Mouse (Mus musculus): ENCODE data around the gene Fa2h.
"Not testable (repeated sequence)": the region's sequence is repeated elsewhere in the genome, so short reads cannot be mapped to it uniquely, and the experiment has no call there.

The Fa2h gene

DNA sequence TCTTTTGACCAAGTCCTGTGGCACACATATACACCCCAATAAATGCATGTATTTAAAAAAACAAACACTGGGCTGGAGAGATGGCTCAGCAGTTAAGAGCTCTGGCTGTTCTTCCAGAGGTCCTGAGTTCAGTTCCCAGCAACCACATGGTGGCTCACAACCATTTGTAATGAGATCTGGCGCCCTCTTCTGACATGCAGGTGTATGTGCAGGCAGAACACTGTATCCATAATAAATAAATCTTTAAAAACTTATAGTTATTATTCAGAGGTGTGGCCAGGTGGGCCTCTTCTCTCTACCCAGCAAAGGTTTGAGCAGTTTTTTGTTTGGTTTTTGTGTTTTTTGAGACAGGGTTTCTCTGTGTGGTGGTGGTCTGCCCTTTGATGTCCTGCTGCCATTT, 34.7 kb downstream of the Fa2h start:
- no peak for DNase-seq (ENCODE audit: low spot score in 2 of 2)

DNA sequence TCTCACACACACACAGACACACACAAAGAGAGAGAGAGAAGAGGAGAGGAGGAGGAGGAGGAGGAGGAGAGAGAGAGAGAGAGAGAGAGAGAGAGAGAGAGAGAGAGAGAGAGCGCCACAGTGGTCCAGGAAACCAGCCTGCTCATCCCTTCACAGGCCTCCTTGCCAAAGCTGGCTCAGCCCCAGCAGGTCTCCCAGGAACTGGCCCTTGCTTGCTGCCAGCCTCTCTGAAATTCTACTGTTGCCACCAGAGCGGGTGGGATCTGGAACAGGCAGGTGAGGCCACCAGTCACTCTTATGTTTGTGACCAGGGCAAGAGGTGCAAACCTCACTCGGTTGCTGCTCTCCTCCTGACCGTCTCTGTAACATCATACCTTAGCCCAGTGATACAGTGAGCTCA, 36.2 kb downstream of the Fa2h start:
- DNase-seq (ENCODE audit: low spot score in 2 of 2), result no peak

DNA sequence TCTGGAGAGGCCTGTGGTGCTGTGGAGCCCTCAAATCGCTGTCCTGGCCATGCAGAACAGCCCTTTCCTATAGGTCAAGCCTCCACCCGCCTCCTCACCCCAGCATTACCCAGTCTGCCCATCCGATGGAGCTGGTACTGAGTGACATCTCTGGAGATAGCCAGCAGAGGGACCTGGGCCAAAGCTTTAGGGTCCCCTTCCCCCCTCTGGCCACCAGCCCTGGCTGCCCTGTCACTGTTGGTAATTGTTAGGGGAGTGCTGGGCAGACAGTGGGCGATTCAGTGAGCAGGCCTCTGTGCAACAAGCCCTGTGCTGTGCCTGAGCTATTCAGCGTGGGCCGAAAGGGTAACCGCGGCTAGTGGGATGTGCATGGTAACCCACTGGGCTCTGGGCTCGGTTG, 40.1 kb downstream of the Fa2h start:
- no peak for DNase-seq (ENCODE audit: low spot score in 2 of 2)

DNA sequence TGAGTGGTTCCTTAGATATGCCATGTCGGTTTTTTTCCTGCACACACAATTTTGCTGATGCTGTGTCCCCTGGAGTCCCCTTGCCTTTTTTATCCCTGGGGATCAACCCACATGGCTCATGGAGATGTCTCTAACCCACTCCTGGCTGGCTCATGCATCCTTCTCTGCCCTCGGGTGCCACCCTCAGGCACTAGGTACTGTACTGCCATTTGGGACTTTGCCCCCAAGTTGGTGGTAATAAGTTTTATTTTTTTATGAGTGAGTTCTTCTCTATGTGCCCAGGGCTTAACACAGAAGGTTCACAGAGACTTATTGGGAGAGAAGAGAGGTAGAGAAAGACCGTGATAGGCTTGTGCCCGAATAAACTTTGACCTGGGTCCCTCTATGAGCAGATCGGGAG, 41.3 kb downstream of the Fa2h start:
- no peak for DNase-seq (ENCODE audit: low spot score in 2 of 2)

DNA sequence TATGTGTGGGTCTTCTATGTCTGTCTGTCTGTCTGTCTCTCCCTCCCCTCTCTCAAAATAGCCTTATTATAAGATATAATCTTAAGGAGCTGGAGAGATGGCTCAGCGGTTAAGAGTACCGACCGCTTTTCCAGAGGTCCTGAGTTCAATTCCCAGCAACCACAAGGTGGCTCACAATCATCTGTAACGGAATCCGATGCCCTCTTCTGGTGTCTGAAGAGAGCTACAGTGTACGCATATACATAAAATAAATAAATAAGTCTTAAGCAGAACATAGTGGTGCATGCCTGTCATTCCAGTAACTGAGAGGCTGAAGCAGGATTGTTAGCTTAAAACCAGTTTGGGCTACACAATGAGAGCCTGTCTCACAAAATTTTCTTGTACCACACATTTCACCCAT, 43.0 kb downstream of the Fa2h start:
- DNase-seq (ENCODE audit: low spot score in 2 of 2), result no peak

DNA sequence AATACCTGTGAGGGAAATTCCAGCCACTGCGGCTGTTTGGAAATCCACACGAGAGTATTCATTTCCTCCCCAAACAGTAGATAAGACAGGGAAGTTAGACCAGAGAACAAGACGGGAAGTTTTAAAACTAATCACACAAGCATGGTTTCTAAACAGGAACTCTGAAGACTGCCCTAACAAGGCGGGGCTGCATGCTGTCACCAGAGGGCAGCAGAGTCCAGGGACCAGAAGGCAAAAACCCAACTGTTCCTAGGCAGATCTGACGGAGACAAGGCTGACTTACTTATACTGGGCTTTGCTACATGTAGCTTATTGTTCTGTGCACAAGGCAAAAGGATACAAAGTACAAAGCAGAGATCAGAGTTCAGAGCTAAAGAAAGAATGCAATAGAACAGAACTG, 50.4 kb downstream of the Fa2h start:
- DNase-seq (ENCODE audit: low spot score in 2 of 2), result peak; percentile 69 to 73

DNA sequence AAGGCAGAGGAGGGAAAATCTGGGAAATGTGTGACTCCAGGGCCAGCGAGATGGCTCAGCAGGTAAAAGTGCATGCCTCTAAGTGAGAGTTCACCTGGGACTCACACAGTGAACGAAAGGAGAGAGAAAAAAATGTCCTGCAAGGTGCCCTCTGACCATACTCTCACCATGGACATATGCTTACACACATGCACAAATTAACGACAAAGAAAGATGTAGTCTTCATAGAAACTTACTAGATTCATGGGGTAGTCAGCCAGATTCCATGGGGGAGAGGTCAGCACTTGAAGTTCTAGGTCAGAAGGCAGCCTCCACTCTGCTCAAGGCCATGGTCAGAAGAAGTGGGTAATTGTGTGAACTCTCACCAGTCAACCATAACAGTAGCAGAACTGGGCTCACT, 53.4 kb downstream of the Fa2h start:
- DNase-seq (ENCODE audit: low spot score in 2 of 2), result no peak

DNA sequence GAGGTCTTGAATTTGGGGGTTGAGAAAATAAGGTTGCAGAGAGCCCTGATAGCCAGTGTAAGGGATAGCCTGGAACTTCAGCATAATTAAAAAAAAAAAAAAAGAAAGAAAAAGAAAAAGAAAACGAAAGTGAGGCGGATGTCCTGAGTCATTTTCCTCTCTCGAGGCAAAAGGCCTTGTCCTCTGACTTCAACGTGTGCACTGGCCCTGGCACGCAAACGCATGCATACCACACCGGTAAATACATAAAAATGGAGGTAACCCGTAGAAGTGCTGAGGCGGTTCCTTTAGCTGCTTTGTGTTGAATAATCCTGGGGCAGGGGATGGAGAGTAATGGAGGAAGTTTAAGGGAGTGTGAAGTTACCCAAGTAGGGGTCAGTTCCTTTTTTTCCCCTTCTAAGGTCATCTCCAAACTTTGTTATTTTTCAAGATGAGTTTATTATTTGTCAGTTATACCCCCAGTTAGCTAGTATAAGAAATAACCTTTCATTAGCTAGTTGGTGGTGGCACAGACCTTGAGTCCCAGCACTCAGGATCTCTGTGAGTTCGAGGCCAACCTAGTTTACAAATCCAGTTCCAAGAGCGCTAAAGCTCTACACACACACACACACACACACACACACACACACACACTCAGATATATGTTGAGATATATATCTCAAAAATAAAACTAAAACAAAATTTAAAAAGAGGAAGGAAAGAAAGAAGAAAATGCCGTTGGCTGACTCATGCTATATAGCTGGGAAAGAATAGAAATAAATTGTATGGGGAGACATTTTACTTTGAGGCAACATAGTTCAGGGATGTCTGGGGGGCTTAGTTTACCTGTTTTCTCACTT, 55.0 kb downstream of the Fa2h start:
- no peak for DNase-seq (ENCODE audit: low spot score in 2 of 2)

DNA sequence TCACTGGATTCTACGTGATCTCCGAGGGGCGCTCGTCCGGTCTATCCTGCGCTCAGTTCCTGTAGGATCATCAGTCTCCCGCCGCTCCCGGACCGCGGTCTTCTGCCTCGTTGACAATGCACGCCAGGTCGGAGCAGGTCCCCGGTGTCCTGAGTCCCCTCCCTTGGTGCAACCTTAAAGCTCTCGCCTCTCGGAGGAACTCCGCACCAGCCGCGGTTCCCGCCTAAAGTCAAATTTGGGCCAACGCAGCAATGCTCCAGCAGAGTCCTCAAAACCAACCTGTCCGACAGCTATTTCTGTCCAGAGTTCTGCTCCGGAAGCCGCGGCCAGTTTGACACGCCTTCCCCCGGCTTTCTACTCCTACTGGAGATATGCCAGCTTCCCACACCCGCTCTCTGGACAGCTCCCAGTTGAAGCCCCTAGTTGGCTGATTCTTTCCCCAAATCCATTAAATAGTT, 55.7 kb downstream of the Fa2h start, which contains the start of gene Mlkl:
Gene Mlkl, minus strand, starts transcription at position 288 of the 458 bp plus-strand sequence.
- DNase-seq (ENCODE audit: low spot score in 2 of 2), result no peak

DNA sequence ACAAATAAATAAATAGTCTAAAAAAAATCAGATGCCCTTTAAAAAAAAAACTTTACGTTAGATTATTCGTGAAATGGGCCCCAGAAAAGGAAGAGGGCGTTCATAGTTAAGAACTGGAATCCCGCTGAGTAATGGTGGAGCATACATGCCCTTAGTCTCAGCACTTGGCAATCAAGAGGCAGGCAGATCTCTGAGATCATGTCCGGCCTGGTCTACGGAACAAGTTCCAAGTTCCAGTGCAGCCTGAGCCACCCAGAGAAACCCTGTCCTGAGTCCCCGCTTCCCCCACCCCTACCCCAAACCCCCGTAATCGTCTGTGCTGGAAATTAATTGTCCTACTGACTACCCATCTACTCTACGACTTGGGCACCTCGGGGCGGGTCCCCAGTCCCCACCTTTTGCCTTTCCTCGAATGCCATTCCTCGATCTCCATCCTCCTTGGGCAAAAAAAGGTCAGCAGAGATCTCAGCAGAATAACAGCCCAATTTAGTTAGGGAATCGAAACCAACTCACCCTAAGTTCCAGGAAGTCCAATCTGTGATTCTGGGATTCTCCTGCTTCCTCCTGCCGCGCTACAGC, 56.2 kb downstream of the Fa2h start:
- DNase-seq (ENCODE audit: low spot score in 2 of 2), result no peak

DNA sequence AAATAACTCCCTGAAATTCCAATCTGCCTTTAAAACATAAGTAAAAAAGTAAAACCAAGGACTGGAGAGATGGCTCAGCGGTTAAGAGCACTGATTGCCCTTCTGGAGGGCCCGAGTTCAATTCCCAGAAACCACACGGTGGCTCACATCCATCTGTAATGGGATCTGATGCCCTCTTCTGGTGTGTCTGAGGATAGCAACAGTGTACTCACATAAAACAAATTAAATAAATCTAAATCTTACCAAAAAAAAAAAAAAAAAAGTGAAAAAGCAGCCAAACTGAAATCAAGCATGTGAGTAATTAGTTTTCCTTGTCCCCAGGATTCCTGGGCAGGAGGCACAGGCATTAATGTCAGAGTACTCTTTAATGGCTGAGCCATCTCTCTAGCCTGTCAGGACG, 56.9 kb downstream of the Fa2h start:
- no peak for DNase-seq (ENCODE audit: low spot score in 2 of 2)

DNA sequence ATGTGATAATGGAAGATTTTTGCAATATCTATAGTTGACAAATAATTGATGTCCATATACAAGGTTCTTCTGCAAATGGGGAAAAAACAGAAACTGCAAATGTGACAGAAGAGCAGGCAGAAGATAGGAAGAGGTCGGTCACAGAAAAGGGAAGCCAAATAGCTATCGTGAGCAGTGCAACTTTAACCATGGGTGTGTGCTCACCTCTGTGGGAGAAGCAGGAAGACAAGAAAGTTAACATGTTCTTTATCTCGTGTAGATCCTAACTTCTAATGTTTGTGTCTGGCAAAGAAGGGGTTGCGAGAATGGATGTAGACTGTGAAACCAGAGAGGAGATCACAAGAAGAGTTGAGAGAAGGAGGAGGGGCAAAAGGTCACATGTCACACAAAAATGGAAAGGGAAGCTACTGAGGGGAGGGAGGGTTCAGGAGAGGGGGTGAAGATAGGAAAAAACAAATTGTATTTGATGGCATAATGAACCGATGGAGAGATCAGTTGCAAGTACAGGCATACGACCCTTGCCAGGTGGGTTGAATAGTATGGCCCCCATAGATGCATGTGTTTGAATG, 68.3 kb downstream of the Fa2h start:
- DNase-seq (ENCODE audit: low spot score in 2 of 2), result no peak

DNA sequence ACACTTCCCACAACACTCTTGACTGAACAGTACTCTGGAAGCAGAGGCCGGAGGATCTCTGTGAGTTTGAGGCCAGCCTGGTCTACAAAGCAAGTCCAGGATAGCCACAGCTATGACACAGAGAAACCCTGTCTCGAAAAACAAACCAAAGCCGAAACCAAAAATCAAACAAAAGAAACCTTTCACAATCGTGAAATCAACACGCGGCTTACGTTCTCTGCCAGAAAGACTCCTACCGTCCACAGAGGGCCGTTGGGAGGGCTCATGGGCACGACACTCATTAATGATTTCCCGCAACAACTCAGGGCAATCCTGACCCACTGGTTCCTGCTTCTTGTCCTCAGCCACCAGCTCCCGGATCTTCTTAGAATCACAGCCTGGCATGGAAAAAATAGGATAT, 78.9 kb downstream of the Fa2h start:
- DNase-seq (ENCODE audit: low spot score in 2 of 2), result no peak

DNA sequence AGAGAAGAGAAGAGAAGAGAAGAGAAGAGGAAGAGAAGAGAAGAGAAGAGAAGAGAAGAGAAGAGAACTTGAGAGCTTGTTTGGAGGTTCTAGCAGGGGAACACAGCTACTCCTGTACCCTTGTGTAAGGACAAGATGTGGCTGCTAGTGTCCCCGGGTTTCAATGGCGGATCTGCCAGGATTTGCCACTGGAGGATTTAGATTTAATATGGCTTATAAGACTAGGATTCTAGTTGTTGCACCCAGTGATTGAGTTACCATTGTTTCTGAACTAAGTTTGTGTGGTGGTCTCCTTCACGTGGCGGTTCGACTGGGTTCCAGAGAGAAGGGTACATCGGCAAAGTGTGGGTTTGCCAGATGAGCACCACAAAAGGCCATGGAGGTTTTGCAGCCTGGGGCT, 79.7 kb downstream of the Fa2h start:
- not testable (repeated sequence) for DNase-seq (ENCODE audit: low spot score in 2 of 2)

DNA sequence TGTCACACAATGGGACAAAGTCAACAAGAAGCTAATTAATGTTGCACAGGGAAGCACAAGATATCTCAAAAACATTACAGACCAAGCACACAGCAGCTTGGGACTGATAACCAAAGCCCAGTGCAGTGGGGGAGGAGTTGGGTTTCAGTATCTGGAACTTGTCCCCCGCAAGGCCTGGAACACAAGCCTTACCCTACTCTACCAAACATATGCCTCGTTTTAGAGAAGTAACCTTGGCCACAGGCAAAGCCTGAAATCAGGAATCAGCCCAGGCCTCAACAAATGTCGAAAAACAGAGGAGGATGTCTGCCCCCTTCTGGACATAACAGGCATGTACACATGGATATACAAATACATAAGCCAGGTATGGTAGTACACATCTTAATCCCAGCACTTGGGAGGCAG, 80.9 kb downstream of the Fa2h start:
- no peak for DNase-seq (ENCODE audit: low spot score in 2 of 2)

DNA sequence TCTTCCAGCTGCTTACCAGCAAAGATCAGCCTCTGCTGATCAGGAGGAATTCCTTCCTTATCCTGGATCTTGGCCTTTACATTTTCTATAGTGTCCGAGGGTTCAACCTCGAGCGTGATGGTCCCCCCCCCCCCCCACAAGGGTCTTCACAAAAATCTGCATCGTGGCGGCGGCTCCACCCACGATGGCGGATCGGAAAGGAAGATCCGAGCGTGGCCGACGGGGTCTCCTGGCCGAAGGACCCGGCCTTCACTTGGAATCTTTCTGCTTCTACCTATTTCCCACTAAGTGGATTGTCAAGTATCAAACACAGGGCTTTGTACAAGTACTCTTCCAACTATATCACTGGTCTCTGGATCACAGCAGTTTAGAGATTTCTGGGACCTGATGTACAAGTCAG, 83.6 kb downstream of the Fa2h start:
- DNase-seq (ENCODE audit: low spot score in 2 of 2), result not testable (repeated sequence)

DNA sequence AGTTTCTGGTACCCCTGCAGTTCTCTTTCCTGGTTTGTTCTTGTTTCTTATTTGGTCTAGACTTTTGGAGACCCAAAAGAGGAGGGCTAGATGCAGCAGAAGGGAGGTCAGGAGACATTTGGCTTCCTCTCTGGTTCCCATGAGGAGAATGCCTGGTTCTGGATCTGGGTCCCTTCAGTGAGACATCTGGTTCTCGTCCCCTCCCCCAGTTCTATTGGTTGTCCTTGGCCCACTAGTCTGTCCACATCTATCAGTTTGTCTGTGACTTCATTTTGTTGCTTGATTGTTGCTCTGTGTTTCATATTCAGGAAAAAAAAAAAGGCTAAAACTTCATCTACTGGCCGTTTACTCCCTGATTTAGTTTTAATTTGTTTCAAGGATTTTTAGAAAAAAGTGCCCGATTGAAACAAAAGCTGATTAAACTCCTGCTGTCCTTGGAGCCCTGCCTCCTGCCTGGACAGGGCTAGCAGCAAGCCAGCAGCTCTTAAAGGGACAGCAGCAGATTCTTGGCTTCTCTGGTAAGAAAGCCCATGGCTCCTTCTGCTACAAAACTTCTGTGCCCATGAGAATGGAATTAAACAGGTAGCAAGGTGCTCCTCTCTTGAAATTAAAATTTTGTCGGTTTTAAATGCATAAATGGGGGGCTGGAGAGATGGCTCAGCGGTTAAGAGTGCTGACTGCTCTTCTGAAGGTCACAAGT, 88.4 kb downstream of the Fa2h start:
- DNase-seq (ENCODE audit: low spot score in 2 of 2), result no peak

DNA sequence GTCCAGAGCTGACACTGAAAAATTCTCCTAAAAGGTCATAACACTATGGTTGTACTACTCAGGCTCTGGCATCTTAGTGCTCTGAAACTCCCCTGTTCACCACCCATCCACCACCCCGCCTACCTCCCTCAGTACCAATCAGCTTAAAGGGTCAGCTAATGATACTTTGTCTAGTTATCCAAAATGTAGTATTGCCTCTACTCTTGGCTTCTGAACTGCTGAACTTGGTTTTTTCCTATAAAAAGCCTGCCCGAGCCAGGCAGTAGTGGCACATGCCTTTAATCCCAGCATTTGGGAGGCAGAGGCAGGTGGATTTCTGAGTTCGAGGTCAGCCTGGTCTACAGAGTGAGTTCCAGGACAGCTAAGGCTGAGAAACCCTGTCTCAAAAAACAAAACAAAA, 89.3 kb downstream of the Fa2h start:
- no peak for DNase-seq (ENCODE audit: low spot score in 2 of 2)

DNA sequence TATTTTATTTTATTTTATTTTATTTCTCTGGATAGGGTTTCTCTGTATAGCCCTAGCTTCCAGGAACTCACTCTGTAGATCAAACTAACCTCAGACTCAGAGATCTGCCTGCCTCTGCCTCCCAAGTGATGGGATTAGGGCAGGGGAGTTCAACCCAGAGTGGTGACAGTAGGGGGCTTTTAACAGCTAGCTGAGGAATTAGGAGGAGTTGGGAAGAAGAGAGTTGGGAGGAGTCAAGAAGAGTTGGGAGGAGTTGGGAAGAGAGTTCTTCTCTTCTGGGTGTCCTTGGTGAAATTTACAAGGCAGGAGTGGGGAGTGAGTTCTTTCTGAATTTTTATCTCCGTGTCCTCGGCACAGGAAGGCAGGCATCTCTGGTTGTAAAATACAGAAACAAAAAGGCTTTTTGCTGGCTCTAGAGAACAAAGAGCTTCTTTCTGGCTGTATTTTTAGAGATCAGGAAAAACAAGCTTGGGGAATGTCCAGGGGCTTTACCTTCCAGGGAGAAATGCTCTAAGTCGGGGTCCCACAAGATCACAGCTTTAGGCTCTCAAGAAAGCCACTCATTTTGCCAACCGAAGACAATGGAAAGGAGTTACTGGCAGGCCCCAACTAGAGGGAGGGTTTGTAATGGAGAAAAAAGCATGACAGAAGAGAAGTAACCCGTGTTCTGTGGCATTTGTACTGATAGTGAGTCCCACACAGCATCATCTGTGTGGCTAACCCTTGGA, 90.4 kb downstream of the Fa2h start:
- DNase-seq (ENCODE audit: low spot score in 2 of 2), result not testable (repeated sequence)

DNA sequence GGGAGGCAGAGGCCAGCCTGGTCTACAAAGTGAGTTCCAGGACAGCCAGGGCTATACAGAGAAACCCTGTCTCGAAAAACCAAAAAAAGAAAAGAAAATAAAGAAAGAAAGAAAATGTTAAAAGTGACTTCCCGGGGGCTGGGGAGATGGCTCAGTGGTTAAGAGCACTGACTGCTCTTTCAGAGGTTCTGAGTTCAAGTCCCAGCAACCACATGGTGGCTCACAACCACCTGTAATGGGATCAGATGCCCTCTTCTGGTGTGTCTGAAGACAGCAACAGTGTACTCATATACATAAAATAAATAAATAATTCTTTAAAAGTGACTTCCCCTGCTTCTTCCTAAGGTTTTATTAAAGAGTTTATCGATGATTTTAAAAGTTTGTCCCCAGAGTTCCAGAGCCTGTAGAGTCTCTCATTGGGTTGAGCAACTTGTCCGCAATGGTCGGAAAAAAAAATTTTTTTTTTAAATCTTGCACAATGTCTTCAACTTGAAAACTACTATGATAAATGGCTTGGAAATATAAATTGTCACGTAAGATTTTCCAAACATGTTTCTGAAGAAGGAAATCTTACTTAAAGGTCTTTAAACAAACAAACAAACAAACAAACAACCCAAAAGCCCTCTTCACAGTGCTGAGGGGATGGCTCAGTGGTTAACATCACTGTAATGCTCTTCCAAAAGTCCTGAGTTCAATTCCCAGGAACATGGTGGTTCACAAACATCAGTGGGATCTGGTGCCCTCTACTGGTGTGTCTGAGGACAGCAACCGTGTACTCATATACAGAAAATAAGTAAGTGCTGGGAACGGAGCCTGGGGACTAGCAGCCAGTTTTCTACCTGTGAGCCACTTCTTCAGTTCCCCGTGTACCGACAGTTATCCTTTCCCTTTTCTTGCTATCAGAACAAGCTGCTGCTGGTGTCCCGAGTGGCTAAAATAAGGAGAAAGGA, 92.8 kb downstream of the Fa2h start:
- DNase-seq (ENCODE audit: low spot score in 2 of 2), result no peak
